Mouse (Mus musculus) lung, postnatal 0 days (tissue): ENCODE measurements at regions not wholly inside any gene's neighbourhood (a gene's known extent, or its start where the extent isn't known, plus 50 kb on each side); places are given as distances from the start of the nearest gene placed in this dataset.

Experiments used
- CTCF ChIP-seq: IDR thresholded peaks from 2 replicates; pipeline ENCODE4 v1.5.1; 2016; ENCODE audit warnings: antibody characterized with exemption, mild to moderate bottlenecking
- EP300 ChIP-seq: IDR thresholded peaks from 2 replicates; pipeline ENCODE4 v1.6.1; 2016; ENCODE audit warnings: antibody characterized with exemption, mild to moderate bottlenecking, control low read depth

GRCm38 (mm10) chr15:68341056-68341455 is 1840.3 kb upstream of the Lrrc6 start:
- TF ChIP-seq CTCF (no peak), EP300 (no peak)
